Mouse (Mus musculus) intestine, embryonic 14.5 days (tissue): ENCODE results near the gene Plce1. TPM values are rescaled to one million over a fixed set of nuclear protein-coding genes. Genes with fewer than 3 reads are reported as not detected.

Source experiments
- ATAC-seq: fragments of 200-750 bp; cut with Nextera tagmentation; replicated peaks from 2 replicates; pipeline ENCODE4 v1.8.0; 2017; ENCODE audit warnings: low read depth, moderate number of reproducible peaks, moderate TSS enrichment, moderate library complexity; ENCODE audit not compliant: low FRiP score, low TSS enrichment
- DNase-seq: peaks from one replicate; pipeline ENCODE4 v3.0.0-alpha.2; 2018; ENCODE audit warnings: low spot score
- H3K27ac ChIP-seq: fragments of 300-500 bp; sonication (generic); 2 replicates; pipeline ENCODE4 v1.5.1; 2014; ENCODE audit warnings: low read depth, mild to moderate bottlenecking, control low read depth
- H3K27me3 ChIP-seq: fragments of 300-500 bp; sonication (generic); replicated peaks from 2 replicates; pipeline ENCODE4 v1.6.1; 2014; ENCODE audit warnings: low read length, control low read depth; ENCODE audit not compliant: control insufficient read depth, insufficient read depth
- H3K36me3 ChIP-seq: fragments of 300-500 bp; sonication (generic); 2 replicates; pipeline ENCODE4 v1.6.1; 2014; ENCODE audit warnings: low read length, control low read depth; ENCODE audit not compliant: control insufficient read depth, insufficient read depth
- H3K4me1 ChIP-seq: fragments of 300-500 bp; sonication (generic); replicated peaks from 2 replicates; pipeline ENCODE4 v1.6.1; 2014; ENCODE audit warnings: low read length, control low read depth, mixed read lengths; ENCODE audit not compliant: control insufficient read depth, insufficient read depth
- H3K4me2 ChIP-seq: fragments of 300-500 bp; sonication (generic); 2 replicates; pipeline ENCODE4 v1.6.1; 2014; ENCODE audit warnings: low read length
- H3K4me3 ChIP-seq: fragments of 300-500 bp; sonication (generic); 2 replicates; pipeline ENCODE4 v1.5.1; 2014; ENCODE audit warnings: low read depth, low read length, control low read depth, mixed read lengths
- H3K9ac ChIP-seq: fragments of 300-500 bp; sonication (generic); 2 replicates; pipeline ENCODE4 v1.6.1; 2014; ENCODE audit warnings: mild to moderate bottlenecking, low read length
- H3K9me3 ChIP-seq: fragments of 300-500 bp; sonication (generic); 2 replicates; pipeline ENCODE4 v1.6.1; 2016; ENCODE audit warnings: low read length, control low read depth; ENCODE audit not compliant: control insufficient read depth
- WGBS: fragments of 180-500 bp; shearing (Covaris S2); extraction: QIAGEN DNeasy Blood & Tissue Kit; methylation state at CpG from one replicate; pipeline ENCODE4 v1.1.7; 2014; 5-methylcytosine and 5-hydroxymethylcytosine counted together
- polyA plus RNA-seq: library from polyadenylated mRNA; unstranded; fragments of >200 nt; fragmentation: Nextera tagmentation; extraction: Ambion mirVana; gene quantifications from 2 replicates; pipeline ENCODE4 v1.2.1, GENCODE M21; 2014

Gene Plce1
- polyA plus RNA-seq, 1 experiment from 2014 or later = 6.7 TPM

DNA sequence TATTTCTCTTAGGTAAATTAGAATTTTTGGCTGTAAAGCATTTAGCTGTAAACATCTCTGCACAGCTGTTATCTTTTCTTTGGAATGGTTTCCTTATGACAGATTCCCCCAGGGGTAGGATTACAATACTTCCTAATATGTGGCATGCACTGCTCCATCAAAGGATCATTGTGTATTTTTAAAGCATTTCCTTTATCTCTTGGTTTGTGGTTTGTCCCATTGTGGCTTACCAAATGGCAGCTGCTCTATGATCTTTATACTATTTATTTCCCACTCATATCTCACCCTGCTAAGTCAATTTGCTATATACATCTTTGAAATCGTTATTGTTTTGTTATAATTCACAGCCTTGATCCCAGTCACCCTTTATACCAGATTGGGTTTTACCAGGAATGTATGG lies 352.3 kb downstream of the Plce1 start:
- DNase-seq = no peak
- H3K4me1 ChIP-seq = no peaks in the 10 kb centered on the region
- no peaks in the 10 kb centered on the region for H3K9me3 ChIP-seq
- no peak overlapping the region for H3K27ac ChIP-seq
- no peaks in the 10 kb centered on the region for H3K36me3 ChIP-seq
- no peak overlapping the region for H3K4me3 ChIP-seq
- no peaks in the 10 kb centered on the region for H3K27me3 ChIP-seq
- no peak overlapping the region for H3K9ac ChIP-seq
- no peak for ATAC-seq
- H3K4me2 ChIP-seq = no peak overlapping the region
- 50% methylated on average over 1 of the region's 1 CpGs for WGBS

Other genes with a start within 250 kb of the Plce1 start
- gene Lgi1, start 216.6 kb upstream of the Plce1 start, polyA plus RNA-seq = 0.31 and 0.42 TPM in 2 replicates
- 7.8 and 7.9 TPM in 2 replicates for gene Slc35g1, start 85.1 kb upstream of the Plce1 start, polyA plus RNA-seq